Mouse (Mus musculus): Measurements from ENCODE around the gene Vmn2r37. TPM values are rescaled to one million over a fixed set of nuclear protein-coding genes. Genes with fewer than 3 reads are reported as not detected.
"Not testable (repeated sequence)": the region's sequence is repeated elsewhere in the genome, so short reads cannot be mapped to it uniquely, and the experiment has no call there.

Vmn2r37 gene
- not detected in 2 replicates for polyA plus RNA-seq (2011; ENCODE audit: insufficient read depth, insufficient read length, low replicate concordance, missing spikeins)

DNA sequence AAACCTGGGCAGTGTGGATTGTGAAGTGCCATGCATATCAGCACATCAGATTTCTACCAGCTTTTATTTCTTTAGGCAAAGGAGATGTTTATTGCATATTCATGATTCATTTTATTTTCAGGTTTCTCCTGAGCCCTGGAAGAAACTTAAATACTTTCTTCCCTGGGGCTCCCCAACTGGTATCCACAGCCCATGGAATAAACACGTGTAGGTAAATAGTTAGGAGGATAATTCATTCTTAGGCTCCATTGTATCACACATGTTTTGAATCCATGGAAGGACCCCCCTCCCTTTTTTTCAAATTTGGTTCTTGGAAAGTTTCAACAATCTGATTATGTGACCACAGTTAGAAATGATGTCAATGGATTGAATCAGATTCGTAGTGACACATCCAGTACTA lies at the start of gene Vmn2r37:
Vmn2r37 (minus strand) TSS at position 101 of the 400 bp plus-strand sequence.
- H3K27ac ChIP-seq (ENCODE audit: control insufficient read depth, insufficient read depth, low read depth, low read length, poor library complexity); H3K4me3 ChIP-seq (replicated peaks; ENCODE audit: control insufficient read depth, low read depth, low read length); H3K4me1 ChIP-seq (ENCODE audit: control insufficient read depth, insufficient read depth, low read length): not testable (repeated sequence)
- WGBS: 50% methylated on average over 2 of the region's 2 CpGs

Other genes starting within 250 kb of the Vmn2r37 start
- not detected in 2 replicates for gene Vmn2r39, start 192.9 kb downstream of the Vmn2r37 start, polyA plus RNA-seq (2011; ENCODE audit: insufficient read depth, insufficient read length, low replicate concordance, missing spikeins)
- gene Vmn2r38, start 125.8 kb downstream of the Vmn2r37 start, polyA plus RNA-seq (2011; ENCODE audit: insufficient read depth, insufficient read length, low replicate concordance, missing spikeins): not detected in 2 replicates

All from bone marrow, adult 2 months (tissue).